Mouse (Mus musculus): ENCODE data around the gene Zfp558. TPM values are rescaled to one million over a fixed set of nuclear protein-coding genes. Genes with fewer than 3 reads are reported as not detected.

Gene Zfp558
- polyA plus RNA-seq (2014; fragmentation: Illumina TruSeq; extraction: RNeasy Lipid Tissue Mini Kit (QIAGEN cat#74804); ENCODE audit: low read depth, low replicate concordance), result 9.7 TPM

GRCm38 (mm10) chr9:18478168-18478567 lies at the start of gene Zfp558, which contains the start of gene Mbd3l1:
TSS of gene Zfp558 (minus strand) at chr9:18478268.
TSS of gene Mbd3l1 (plus strand) at chr9:18478359.

GRCm38 (mm10) chr9:18430354-18430753 lies 47.7 kb downstream of the Zfp558 start, which contains the start of gene Mbd3l2:
TSS of gene Mbd3l2 (plus strand) at chr9:18430654.

Other genes with a start within 250 kb of the Zfp558 start
- 165 TPM for gene Chordc1, start 186.1 kb downstream of the Zfp558 start, polyA plus RNA-seq (2014; fragmentation: Illumina TruSeq; extraction: RNeasy Lipid Tissue Mini Kit (QIAGEN cat#74804); ENCODE audit: low read depth, low replicate concordance)
- 6.1 TPM for gene Naalad2, start 75.3 kb downstream of the Zfp558 start, polyA plus RNA-seq (2014; fragmentation: Illumina TruSeq; extraction: RNeasy Lipid Tissue Mini Kit (QIAGEN cat#74804); ENCODE audit: low read depth, low replicate concordance)
- gene Ubtfl1, start 73.8 kb downstream of the Zfp558 start, polyA plus RNA-seq (2014; fragmentation: Illumina TruSeq; extraction: RNeasy Lipid Tissue Mini Kit (QIAGEN cat#74804); ENCODE audit: low read depth, low replicate concordance), result not detected
- gene Mbd3l2, start 47.6 kb downstream of the Zfp558 start, polyA plus RNA-seq (2014; fragmentation: Illumina TruSeq; extraction: RNeasy Lipid Tissue Mini Kit (QIAGEN cat#74804); ENCODE audit: low read depth, low replicate concordance), result not detected
- gene Mbd3l1, start 91 bp upstream of the Zfp558 start, polyA plus RNA-seq (2014; fragmentation: Illumina TruSeq; extraction: RNeasy Lipid Tissue Mini Kit (QIAGEN cat#74804); ENCODE audit: low read depth, low replicate concordance), result not detected
- gene Muc16, start 196.3 kb upstream of the Zfp558 start, polyA plus RNA-seq (2014; fragmentation: Illumina TruSeq; extraction: RNeasy Lipid Tissue Mini Kit (QIAGEN cat#74804); ENCODE audit: low read depth, low replicate concordance), result 0.85 TPM

Measured in sigmoid colon, adult 10 weeks (tissue).